Comparison of ENCODE assay signal across 33 mouse cellular contexts in the genomic region with DNA sequence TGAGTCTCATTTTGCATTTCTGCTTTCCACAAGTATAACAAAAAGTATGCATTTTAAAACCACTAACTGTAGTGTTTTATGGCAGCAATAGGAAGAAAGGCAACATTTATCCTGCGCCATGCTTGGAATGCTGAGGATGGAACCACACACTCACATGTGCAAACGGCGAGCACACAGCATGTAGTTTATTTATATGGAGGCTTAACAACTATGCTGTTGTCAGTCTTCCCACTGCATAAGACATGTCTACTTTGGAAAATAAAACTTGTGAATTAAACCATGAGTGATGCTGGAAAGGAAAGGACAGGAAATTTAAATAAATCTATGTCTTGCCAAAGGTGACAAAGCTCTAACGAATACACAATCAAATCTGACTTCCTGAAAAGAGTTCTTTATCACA.
"Had no signal": no experiment of that assay in that cellular context is flagged by ENCODE, and none has a peak within 500 bp of the region (broad histone marks: within the 10 kb centered on the region; RNA-seq: fewer than 3 reads in every experiment).

No protein-coding gene starts in this region.

- H3K9ac ChIP-seq: limb, embryonic 12.5 days; limb, embryonic 13.5 days; limb, embryonic 15.5 days; liver, embryonic 12.5 days; liver, embryonic 13.5 days; liver, embryonic 14.5 days; liver, embryonic 15.5 days; liver, postnatal 0 days; lung, embryonic 14.5 days; lung, embryonic 15.5 days; midbrain, embryonic 12.5 days; midbrain, embryonic 13.5 days; midbrain, embryonic 15.5 days; neural tube, embryonic 12.5 days; neural tube, embryonic 13.5 days had no signal

- H3K9me3 ChIP-seq: limb, embryonic 10.5 days; limb, embryonic 12.5 days; limb, embryonic 13.5 days; limb, embryonic 15.5 days; liver, embryonic 12.5 days; liver, embryonic 13.5 days; liver, embryonic 15.5 days; lung, embryonic 15.5 days; megakaryocyte, embryonic 14.5 days; midbrain, embryonic 10.5 days; midbrain, embryonic 12.5 days; midbrain, embryonic 13.5 days; midbrain, embryonic 15.5 days; neural tube, embryonic 12.5 days; neural tube, embryonic 13.5 days had no signal

- H3K27me3 ChIP-seq: limb, embryonic 12.5 days; limb, embryonic 13.5 days; limb, embryonic 15.5 days; liver, embryonic 12.5 days; liver, embryonic 13.5 days; liver, embryonic 15.5 days; megakaryocyte, embryonic 14.5 days had no signal

- ATAC-seq: liver, embryonic 12.5 days; liver, postnatal 0 days; lung, postnatal 0 days; midbrain, embryonic 13.5 days; midbrain, embryonic 15.5 days; midbrain, embryonic 16.5 days had no signal

- H3K27ac ChIP-seq: limb, embryonic 10.5 days; limb, embryonic 12.5 days; limb, embryonic 13.5 days; limb, embryonic 15.5 days; liver, embryonic 12.5 days; liver, embryonic 13.5 days; liver, embryonic 14.5 days; liver, embryonic 15.5 days; lung, embryonic 15.5 days; macrophage; midbrain, embryonic 10.5 days; midbrain, embryonic 12.5 days; midbrain, embryonic 13.5 days; midbrain, embryonic 15.5 days; neural tube, embryonic 12.5 days; neural tube, embryonic 13.5 days had no signal

- H3K4me3 ChIP-seq: limb, embryonic 10.5 days; limb, embryonic 12.5 days; limb, embryonic 13.5 days; limb, embryonic 15.5 days; liver, embryonic 12.5 days; liver, embryonic 13.5 days; liver, embryonic 15.5 days; lung, embryonic 15.5 days; megakaryocyte, embryonic 14.5 days; midbrain, embryonic 10.5 days; midbrain, embryonic 12.5 days; midbrain, embryonic 13.5 days; midbrain, embryonic 15.5 days; myocyte; neural tube, embryonic 12.5 days; neural tube, embryonic 13.5 days had no signal

- H3K4me2 ChIP-seq: limb, embryonic 12.5 days; limb, embryonic 13.5 days; limb, embryonic 15.5 days; liver, embryonic 11.5 days; liver, embryonic 12.5 days; liver, embryonic 13.5 days; liver, embryonic 15.5 days; lung, embryonic 14.5 days; lung, embryonic 15.5 days; midbrain, embryonic 11.5 days; midbrain, embryonic 12.5 days; midbrain, embryonic 13.5 days; midbrain, embryonic 15.5 days; neural tube, embryonic 12.5 days; neural tube, embryonic 13.5 days had no signal

- DNase-seq: left cerebral cortex, postnatal 4 days; liver; liver, embryonic 13.5 days; liver, postnatal 0 days; lung, adult 18-20 months; lung, adult 2 months; lung, embryonic 14.5 days; lung, postnatal 10 days; lung, postnatal 14 days; lung, postnatal 36 days; lung, postnatal 4 days; midbrain, embryonic 14.5 days had no signal

- H3K36me3 ChIP-seq: limb, embryonic 10.5 days; limb, embryonic 12.5 days; limb, embryonic 13.5 days; limb, embryonic 15.5 days; liver, embryonic 12.5 days; liver, embryonic 13.5 days; liver, embryonic 15.5 days; lung, embryonic 15.5 days; midbrain, embryonic 10.5 days; midbrain, embryonic 12.5 days; midbrain, embryonic 13.5 days; midbrain, embryonic 15.5 days; neural tube, embryonic 12.5 days; neural tube, embryonic 13.5 days had no signal

- H3K4me1 ChIP-seq: limb, embryonic 13.5 days; limb, embryonic 15.5 days; liver, embryonic 12.5 days; liver, embryonic 13.5 days; liver, embryonic 15.5 days; lung, embryonic 15.5 days; megakaryocyte, embryonic 14.5 days; midbrain, embryonic 13.5 days; midbrain, embryonic 15.5 days; neural tube, embryonic 12.5 days; neural tube, embryonic 13.5 days had no signal
